Mouse (Mus musculus) thymus, postnatal 14 days (tissue): Measurements from ENCODE around the gene Gpr37.

Experiments used
- DNase-seq: peaks from one replicate; pipeline ENCODE4 v3.0.0; 2021

Gene Gpr37

GRCm38 (mm10) chr6:25690629-25691028 lies at the start of gene Gpr37:
Gene Gpr37 (minus strand): TSS chr6:25690729.
- DNase-seq, result no peak

- DNase-seq, result no peak
These were observed 46.0 kb upstream of the Gpr37 start for GRCm38 (mm10) chr6:25736533-25736932.

GRCm38 (mm10) chr6:25726560-25726959 lies 36.0 kb upstream of the Gpr37 start:
- DNase-seq, result no peak

GRCm38 (mm10) chr6:25710601-25711000 lies 20.1 kb upstream of the Gpr37 start:
- DNase-seq, result no peak

GRCm38 (mm10) chr6:25709250-25709895 lies 18.8 kb upstream of the Gpr37 start:
- DNase-seq, result no peak

- DNase-seq, result no peak
These were observed 9.4 kb upstream of the Gpr37 start for GRCm38 (mm10) chr6:25699956-25700355.

GRCm38 (mm10) chr6:25690284-25690605 lies 284 bp downstream of the Gpr37 start:
- DNase-seq, result no peak

- no peak for DNase-seq
These were observed 827 bp downstream of the Gpr37 start for GRCm38 (mm10) chr6:25689520-25690283.

- DNase-seq, result no peak
These were observed 1.5 kb downstream of the Gpr37 start for GRCm38 (mm10) chr6:25688927-25689519.

- no peak for DNase-seq
These were observed 3.7 kb downstream of the Gpr37 start for GRCm38 (mm10) chr6:25686760-25687200.

- DNase-seq, result no peak
These were observed 6.1 kb downstream of the Gpr37 start for GRCm38 (mm10) chr6:25684391-25684790.

- no peak for DNase-seq
These were observed 15.4 kb downstream of the Gpr37 start for GRCm38 (mm10) chr6:25675111-25675510.

- DNase-seq, result no peak
These were observed 16.7 kb downstream of the Gpr37 start for GRCm38 (mm10) chr6:25673801-25674200.

- DNase-seq, result no peak
These were observed 20.4 kb downstream of the Gpr37 start for GRCm38 (mm10) chr6:25670150-25670549.

- DNase-seq, result no peak
These were observed 26.6 kb downstream of the Gpr37 start for GRCm38 (mm10) chr6:25663942-25664341.

- no peak for DNase-seq
These were observed 30.4 kb downstream of the Gpr37 start for GRCm38 (mm10) chr6:25659924-25660675.
